27 mouse cellular contexts compared by ENCODE assay signal in genomic region chr2:9860698-9861097, GRCm38 (mm10). TPM values are rescaled to one million over a fixed set of nuclear protein-coding genes. Genes with fewer than 3 reads are reported as not detected.
DNase-seq lines count a peak whose midpoint lies in the region; ATAC-seq and TF ChIP-seq lines count a peak whose summit lies in the region.
"Had no signal": no experiment of that assay in that cellular context is flagged by ENCODE, and none has a peak within 500 bp of the region (broad histone marks: within the 10 kb centered on the region; RNA-seq: fewer than 3 reads in every experiment).

No protein-coding gene starts in this region.

- H3K9me3 ChIP-seq in G1E (replicated peaks): no peaks in the 10 kb centered on the region
- H3K9me3 ChIP-seq: embryonic facial prominence, embryonic 12.5 days; forebrain, embryonic 12.5 days; heart, embryonic 13.5 days; hindbrain, embryonic 13.5 days had no signal

- no peak for DNase-seq in G1E (ENCODE audit: low spot score)
- peak; percentile 7 for DNase-seq in brain, embryonic 14.5 days (ENCODE audit: low read depth)
- no peak for DNase-seq in kidney, adult 9 months
- DNase-seq in testis, postnatal 14 days (ENCODE audit: low spot score): no peak
- no peak for DNase-seq in right cerebral cortex, postnatal 4 days
- DNase-seq: adrenal gland, adult 2 months; adrenal gland, postnatal 25 days; B cell, adult 2 months; cerebellum, adult 2 months; cerebellum, postnatal 14 days; forebrain, postnatal 0 days; gastrocnemius, postnatal 14 days; heart, postnatal 36 days; kidney, adult 11 months had no signal

- no peak for TF ChIP-seq POLR2A in brain, embryonic 14.5 days (IDR thresholded peaks at IDR 0.05; ENCODE audit: borderline replicate concordance, extremely low read depth, insufficient read depth, insufficient read length, poor library complexity, severe bottlenecking)

- no peak for TF ChIP-seq CTCF in G1E (IDR thresholded peaks at IDR 0.05; ENCODE audit: low read depth, low read length)
- TF ChIP-seq CTCF in brain, embryonic 14.5 days (IDR thresholded peaks at IDR 0.05; ENCODE audit: borderline replicate concordance, extremely low read depth, insufficient read depth, insufficient read length): no peak

- H3K4me3 ChIP-seq in G1E (ENCODE audit: low read depth, low read length): no peak overlapping the region
- H3K4me3 ChIP-seq: embryonic facial prominence, embryonic 12.5 days; forebrain, embryonic 12.5 days; heart, embryonic 13.5 days; hindbrain, embryonic 13.5 days had no signal

- H3K36me3 ChIP-seq in G1E (replicated peaks): peaks cover 23% of the 10 kb centered on the region
- H3K36me3 ChIP-seq: embryonic facial prominence, embryonic 12.5 days; forebrain, embryonic 12.5 days; hindbrain, embryonic 13.5 days had no signal

- no peaks in the 10 kb centered on the region for H3K27me3 ChIP-seq in G1E (ENCODE audit: insufficient read depth, low read length)
- H3K27me3 ChIP-seq: embryonic facial prominence, embryonic 12.5 days; forebrain, embryonic 12.5 days; heart, embryonic 13.5 days; hindbrain, embryonic 13.5 days had no signal

- ATAC-seq in G1E (ENCODE audit: extremely low read depth, insufficient number of reproducible peaks, low FRiP score, poor library complexity, severe bottlenecking): peak; percentile 28; the same call in 1 of the 2 replicates
- ATAC-seq in megakaryocyte progenitor cell, adult 5-6 weeks (replicated peaks; ENCODE audit: poor library complexity): peak; percentile 76
- ATAC-seq: activated CD4-positive, CD25-positive, alpha-beta regulatory T cell, adult 4 months; CD4-positive, CD25-positive, alpha-beta regulatory T cell, adult 4 months; forebrain, postnatal 0 days; hindbrain, postnatal 0 days had no signal

- peaks cover 14% of the 10 kb centered on the region for H3K4me1 ChIP-seq in G1E (ENCODE audit: insufficient read depth, low read depth, low read length)
- H3K4me1 ChIP-seq: embryonic facial prominence, embryonic 12.5 days; forebrain, embryonic 12.5 days; heart, embryonic 13.5 days; hindbrain, embryonic 13.5 days had no signal

RNA-seq across cellular contexts. Expression of gene 4930412O13Rik, which starts 20.4 kb away (rescaled TPM):
- total RNA-seq in G1E (2014; fragmentation: Nextera tagmentation) (not detected in 2 replicates), G1E (2017) (not detected in 2 replicates)
- polyA plus RNA-seq in G1E (2012): not detected in 2 replicates
- 1.6 and 2.6 TPM in 2 replicates for polyA plus RNA-seq in brain, embryonic 14.5 days (2012; rRNA removed)
- total RNA-seq in megakaryocyte progenitor cell, adult 5-6 weeks (2015): not detected in 2 replicates
- not detected in 2 replicates for total RNA-seq in megakaryocyte progenitor cell, adult 5-6 weeks (2017)
- total RNA-seq: forebrain, postnatal 0 days; gastrocnemius, adult 18-20 months; gastrocnemius, postnatal 14 days; heart, adult 8-10 months; heart, postnatal 36 days; hindbrain, postnatal 0 days had no signal
- polyA plus RNA-seq: cerebellum, adult 2 months; cortical plate, adult 2 months; forebrain, postnatal 0 days; heart, postnatal 0 days; intestine, embryonic 14.5 days had no signal

RNA-seq across cellular contexts. Expression of gene 9230102O04Rik, which starts 28.6 kb away (rescaled TPM):
- total RNA-seq in G1E (2014; fragmentation: Nextera tagmentation) (12.2 and 13.6 TPM in 2 replicates), G1E (2017) (3.9 and 5.0 TPM in 2 replicates)
- polyA plus RNA-seq in G1E (2012): 2.9 and 4.9 TPM in 2 replicates
- polyA plus RNA-seq in brain, embryonic 14.5 days (2012; rRNA removed): 1.0 and 1.3 TPM in 2 replicates
- not detected in 2 replicates for total RNA-seq in megakaryocyte progenitor cell, adult 5-6 weeks (2015)
- not detected in 2 replicates for total RNA-seq in megakaryocyte progenitor cell, adult 5-6 weeks (2017)
- total RNA-seq: adrenal gland, adult 2 months; adrenal gland, postnatal 25 days; forebrain, postnatal 0 days; gastrocnemius, adult 18-20 months; gastrocnemius, postnatal 14 days; heart, adult 8-10 months; heart, postnatal 36 days had no signal
- polyA plus RNA-seq: adrenal gland, adult 2 months; cerebellum, adult 2 months; cortical plate, adult 2 months; forebrain, postnatal 0 days; heart, embryonic 13.5 days; heart, postnatal 0 days; intestine, embryonic 14.5 days had no signal

RNA-seq across cellular contexts. Expression of gene Gata3, which starts 29.1 kb away (rescaled TPM):
- total RNA-seq in G1E (2014; fragmentation: Nextera tagmentation): 13.5 and 19.2 TPM in 2 replicates
- total RNA-seq in G1E (2017): 1.9 TPM in 2 replicates
- polyA plus RNA-seq in G1E (2012): 17.8 and 18.4 TPM in 2 replicates
- 12.4 and 29.4 TPM in 2 replicates for polyA plus RNA-seq in brain, embryonic 14.5 days (2012; rRNA removed)
- total RNA-seq in megakaryocyte progenitor cell, adult 5-6 weeks (2015): 0.47 TPM in 1 of 2 replicates, not detected in the other
- 0.25 and 0.71 TPM in 2 replicates for total RNA-seq in megakaryocyte progenitor cell, adult 5-6 weeks (2017)

Comparison
In these comparisons a context has a peak if more than half of its experiments do, and no peak if none do; other contexts are left out.
1. RNA of gene 9230102O04Rik, which starts 28.6 kb away (total RNA-seq): 3.9 to 13.6 TPM in G1E; not detected in megakaryocyte progenitor cell, adult 5-6 weeks; every median in the first group is over 4 times any median in the second.